Mouse (Mus musculus): ENCODE results near the gene Trabd. TPM values are rescaled to one million over a fixed set of nuclear protein-coding genes. Genes with fewer than 3 reads are reported as not detected.

The Trabd gene
- total and polyA plus RNA-seq, 3 experiments: 39.2 to 74.7 (median 49.5) TPM

GRCm38 (mm10) chr15:89060811-89061460 lies 14.0 kb upstream of the Trabd start:
- no peak for TF ChIP-seq MAFK (IDR thresholded peaks at IDR 0.05; ENCODE audit: insufficient replicate concordance, low read length)
- no peak for TF ChIP-seq GABPA (IDR thresholded peaks at IDR 0.05; ENCODE audit: insufficient replicate concordance, low read depth, low read length)
- TF ChIP-seq SMC3 (IDR thresholded peaks at IDR 0.05; ENCODE audit: low read depth, low read length): no peak
- TF ChIP-seq MEF2A (IDR thresholded peaks at IDR 0.05; ENCODE audit: borderline replicate concordance, low read depth, low read length): no peak
- no peak for TF ChIP-seq MYC (IDR thresholded peaks at IDR 0.05; ENCODE audit: low read depth, low read length)
- no peak for TF ChIP-seq JUND (conservative IDR thresholded peaks at IDR 0.05; ENCODE audit: low read depth, low read length)
- TF ChIP-seq CHD1 (IDR thresholded peaks at IDR 0.05; ENCODE audit: low read depth, low read length): no peak
- no peak for TF ChIP-seq SIN3A (IDR thresholded peaks at IDR 0.05; ENCODE audit: low read length)
- no peak for TF ChIP-seq CTCF (conservative IDR thresholded peaks at IDR 0.05 in 1 of 2, IDR thresholded peaks at IDR 0.05 in 1 of 2; ENCODE audit: low read depth in 2 of 2, low read length in 2 of 2)
- no peak for TF ChIP-seq CHD2 (IDR thresholded peaks at IDR 0.05; ENCODE audit: low read length)
- no peak for TF ChIP-seq HCFC1 (IDR thresholded peaks at IDR 0.05; ENCODE audit: low read depth, low read length)
- dilution Hi-C loops (cut with MboI; ENCODE audit: extremely low pct_ligation_motif_present, extremely low pct_unique_long_range_greater_than_20kb, low sequenced_read_pairs) (no loop called here), in situ Hi-C loops (cut with MboI; ENCODE audit: low pct_ligation_motif_present, low pct_unique_long_range_greater_than_20kb, low sequenced_read_pairs) (loop anchor here (25.0 kb wide), 1 partner anchor 99 kb away; the partner anchor contains the start of gene Ttll8)
- H3K9ac ChIP-seq (ENCODE audit: insufficient read depth, low read depth): no peak overlapping the region
- H3K4me2 ChIP-seq (ENCODE audit: insufficient read depth, low read depth, poor library complexity, severe bottlenecking): no peak overlapping the region
- no peaks in the 10 kb centered on the region for H3K4me1 ChIP-seq (ENCODE audit: control insufficient read depth in 1 of 2, insufficient read depth in 2 of 2)
- H3K27me3 ChIP-seq (replicated peaks): peaks cover 82% of the 10 kb centered on the region
- no peak for DNase-seq (ENCODE audit: extremely low read depth)
- no peaks in the 10 kb centered on the region for H3K36me3 ChIP-seq (replicated peaks in 1 of 2; ENCODE audit: control insufficient read depth in 1 of 2, insufficient read depth in 1 of 2, low read length in 1 of 2)
- peaks cover 6% of the 10 kb centered on the region for H3K9me3 ChIP-seq (replicated peaks; ENCODE audit: low read length)
- H3K79me2 ChIP-seq (replicated peaks; ENCODE audit: control insufficient read depth, extremely low read depth, insufficient read depth, poor library complexity, severe bottlenecking): no peaks in the 10 kb centered on the region
- H3K4me3 ChIP-seq (replicated peaks in 1 of 3; ENCODE audit: low read depth in 2 of 3, low read length in 2 of 3, poor library complexity in 1 of 3): no peak overlapping the region
- no peak overlapping the region for H3K27ac ChIP-seq (ENCODE audit: insufficient read depth, low read depth)

- no peak for TF ChIP-seq ELF1 (IDR thresholded peaks at IDR 0.05; ENCODE audit: low read depth, low read length)
- no peak for TF ChIP-seq POLR2AphosphoS2 (IDR thresholded peaks at IDR 0.05; ENCODE audit: low read depth, low read length)
- no peak for TF ChIP-seq NELFE (IDR thresholded peaks at IDR 0.05; ENCODE audit: low read depth, low read length)
- TF ChIP-seq MAX (IDR thresholded peaks at IDR 0.05; ENCODE audit: low read length): no peak
- TF ChIP-seq RCOR1 (conservative IDR thresholded peaks at IDR 0.05; ENCODE audit: low read depth, low read length): no peak
- no peaks in the 10 kb centered on the region for H3K4me1 ChIP-seq (ENCODE audit: control insufficient read depth in 1 of 2, insufficient read depth in 2 of 2)
- H3K27me3 ChIP-seq (replicated peaks): peaks cover 83% of the 10 kb centered on the region
- H3K9me3 ChIP-seq (replicated peaks; ENCODE audit: low read length): peaks cover 6% of the 10 kb centered on the region
- H3K4me3 ChIP-seq (replicated peaks in 1 of 3; ENCODE audit: low read depth in 2 of 3, low read length in 2 of 3, poor library complexity in 1 of 3): no peak overlapping the region
- no peaks in the 10 kb centered on the region for H3K79me2 ChIP-seq (replicated peaks; ENCODE audit: control insufficient read depth, extremely low read depth, insufficient read depth, poor library complexity, severe bottlenecking)
- H3K27ac ChIP-seq (ENCODE audit: insufficient read depth, low read depth): no peak overlapping the region
- H3K4me2 ChIP-seq (ENCODE audit: insufficient read depth, low read depth, poor library complexity, severe bottlenecking): no peak overlapping the region
- no peak for DNase-seq (ENCODE audit: extremely low read depth)
- dilution Hi-C loops (cut with MboI; ENCODE audit: extremely low pct_ligation_motif_present, extremely low pct_unique_long_range_greater_than_20kb, low sequenced_read_pairs): no loop called here
- H3K36me3 ChIP-seq (replicated peaks in 1 of 2; ENCODE audit: control insufficient read depth in 1 of 2, insufficient read depth in 1 of 2, low read length in 1 of 2): no peaks in the 10 kb centered on the region
- in situ Hi-C loops (cut with MboI; ENCODE audit: low pct_ligation_motif_present, low pct_unique_long_range_greater_than_20kb, low sequenced_read_pairs): loop anchor here (25.0 kb wide), 1 partner anchor 100 kb away; the partner anchor contains the start of gene Ttll8
- H3K9ac ChIP-seq (ENCODE audit: insufficient read depth, low read depth): no peak overlapping the region
These were observed 13.0 kb upstream of the Trabd start for GRCm38 (mm10) chr15:89061761-89062517.

Measured in CH12.LX (cell line).